Mouse (Mus musculus) ES-Bruce4 (cell line): Measurements from ENCODE around the gene Dnajc12. TPM values are rescaled to one million over a fixed set of nuclear protein-coding genes. Genes with fewer than 3 reads are reported as not detected.
"Not testable (repeated sequence)": the region's sequence is repeated elsewhere in the genome, so short reads cannot be mapped to it uniquely, and the experiment has no call there.

Source experiments
- H3K27ac ChIP-seq: 2 replicates; pipeline ENCODE4 v1.5.1; 2012; ENCODE audit warnings: low read length, inconsistent platforms; ENCODE audit not compliant: insufficient read depth
- H3K27me3 ChIP-seq: 2 replicates; pipeline ENCODE4 v1.6.1; 2012; ENCODE audit warnings: mild to moderate bottlenecking, low read length, inconsistent platforms; ENCODE audit not compliant: control insufficient read depth, poor library complexity, insufficient read depth, severe bottlenecking
- H3K36me3 ChIP-seq: 2 replicates; pipeline ENCODE4 v1.6.1; 2012; ENCODE audit warnings: inconsistent platforms, mild to moderate bottlenecking, low read length, moderate library complexity; ENCODE audit not compliant: control insufficient read depth, poor library complexity, insufficient read depth, severe bottlenecking
- H3K4me1 ChIP-seq: one replicate; pipeline ENCODE4 v1.8.1; 2011; ENCODE audit warnings: low read length; ENCODE audit not compliant: control insufficient read depth, insufficient read depth
- H3K4me3 ChIP-seq: 2 replicates; pipeline ENCODE4 v1.5.1; 2011; ENCODE audit warnings: low read depth, mild to moderate bottlenecking, low read length
- H3K9ac ChIP-seq: 2 replicates; pipeline ENCODE4 v1.6.1; 2012; ENCODE audit warnings: low read depth, mild to moderate bottlenecking, inconsistent platforms; ENCODE audit not compliant: poor library complexity, severe bottlenecking
- H3K9me3 ChIP-seq: replicated peaks from 2 replicates; pipeline ENCODE4 v1.6.1; 2012; ENCODE audit warnings: mild to moderate bottlenecking, low read length, inconsistent platforms; ENCODE audit not compliant: control insufficient read depth, poor library complexity, insufficient read depth, severe bottlenecking
- CTCF ChIP-seq: IDR thresholded peaks from one replicate; pipeline ENCODE4 v1.8.1; 2011; ENCODE audit warnings: low read depth, low read length
- EP300 ChIP-seq: IDR thresholded peaks from 2 replicates; pipeline ENCODE4 v1.6.1; 2011; ENCODE audit warnings: low read depth, low read length; ENCODE audit not compliant: insufficient read depth
- POLR2A ChIP-seq: IDR thresholded peaks from one replicate; pipeline ENCODE4 v1.8.1; 2011; ENCODE audit warnings: low read length; ENCODE audit not compliant: insufficient read depth
- polyA plus RNA-seq: library from polyadenylated mRNA; stranded (reverse); fragments of >200 nt; gene quantifications from 2 replicates; pipeline ENCODE4 v1.2.4, GENCODE M21; 2011; ENCODE audit warnings: low read depth; ENCODE audit not compliant: missing spikeins, insufficient read depth, insufficient read length

Dnajc12 gene
- polyA plus RNA-seq, 1 experiment, result 4.6 TPM

- no peak for TF ChIP-seq CTCF
- no peak for TF ChIP-seq POLR2A
- TF ChIP-seq EP300, result no peak
- Histone ChIP-seq H3K9me3 (no peaks in the 10 kb centered on the region), H3K4me1 (no peaks in the 10 kb centered on the region), H3K36me3 (no peaks in the 10 kb centered on the region), H3K27ac (no peak overlapping the region), H3K4me3 (no peak overlapping the region), H3K9ac (no peak overlapping the region), H3K27me3 (no peaks in the 10 kb centered on the region)
These were observed 14.7 kb downstream of the Dnajc12 start for GRCm38 (mm10) chr10:63396963-63397362.

- TF ChIP-seq POLR2A (no peak), CTCF (no peak), EP300 (no peak)
- no peak overlapping the region for H3K4me3 ChIP-seq
- H3K36me3 ChIP-seq, result no peaks in the 10 kb centered on the region
- H3K9ac ChIP-seq, result no peak overlapping the region
- H3K9me3 ChIP-seq, result no peaks in the 10 kb centered on the region
- no peaks in the 10 kb centered on the region for H3K27me3 ChIP-seq
- H3K4me1 ChIP-seq, result no peaks in the 10 kb centered on the region
- no peak overlapping the region for H3K27ac ChIP-seq
These were observed 20.7 kb downstream of the Dnajc12 start for GRCm38 (mm10) chr10:63402731-63403504.

- Histone ChIP-seq H3K4me1 (no peaks in the 10 kb centered on the region), H3K27me3 (no peaks in the 10 kb centered on the region), H3K4me3 (no peak overlapping the region), H3K9ac (no peak overlapping the region), H3K27ac (no peak overlapping the region), H3K9me3 (no peaks in the 10 kb centered on the region), H3K36me3 (no peaks in the 10 kb centered on the region)
- TF ChIP-seq POLR2A, result no peak
- TF ChIP-seq EP300, result no peak
- no peak for TF ChIP-seq CTCF
These were observed 21.4 kb downstream of the Dnajc12 start for GRCm38 (mm10) chr10:63403636-63404035.

GRCm38 (mm10) chr10:63410162-63410956, 28.1 kb downstream of the Dnajc12 start:
- H3K4me3 ChIP-seq, result no peak overlapping the region
- H3K4me1 ChIP-seq, result no peaks in the 10 kb centered on the region
- H3K9me3 ChIP-seq, result no peaks in the 10 kb centered on the region
- H3K27ac ChIP-seq, result no peak overlapping the region
- no peaks in the 10 kb centered on the region for H3K27me3 ChIP-seq
- no peak overlapping the region for H3K9ac ChIP-seq
- no peak for TF ChIP-seq CTCF
- TF ChIP-seq POLR2A, result no peak
- TF ChIP-seq EP300, result no peak
- H3K36me3 ChIP-seq, result no peaks in the 10 kb centered on the region

GRCm38 (mm10) chr10:63411674-63412073, 29.4 kb downstream of the Dnajc12 start:
- H3K9me3 ChIP-seq, H3K9ac ChIP-seq, H3K27me3 ChIP-seq, H3K4me1 ChIP-seq, H3K36me3 ChIP-seq, H3K27ac ChIP-seq, H3K4me3 ChIP-seq: not testable (repeated sequence)

GRCm38 (mm10) chr10:63412756-63413155, 30.5 kb downstream of the Dnajc12 start:
- Histone ChIP-seq H3K27ac (no peak overlapping the region), H3K4me1 (no peaks in the 10 kb centered on the region), H3K36me3 (no peaks in the 10 kb centered on the region), H3K27me3 (no peaks in the 10 kb centered on the region), H3K9ac (no peak overlapping the region), H3K4me3 (no peak overlapping the region), H3K9me3 (no peaks in the 10 kb centered on the region)
- TF ChIP-seq CTCF, result no peak
- TF ChIP-seq POLR2A, result no peak
- TF ChIP-seq EP300, result no peak
